Mouse (Mus musculus) spleen, postnatal 10 days (tissue): ENCODE data around the gene Cdkn1c.

ENCODE experiments used
- DNase-seq, 2 experiments: peaks; one replicate each; pipeline ENCODE4 v3.0.0; 2021 to 2022; ENCODE audit warnings: low spot score in 2 of 2

The Cdkn1c gene

DNA sequence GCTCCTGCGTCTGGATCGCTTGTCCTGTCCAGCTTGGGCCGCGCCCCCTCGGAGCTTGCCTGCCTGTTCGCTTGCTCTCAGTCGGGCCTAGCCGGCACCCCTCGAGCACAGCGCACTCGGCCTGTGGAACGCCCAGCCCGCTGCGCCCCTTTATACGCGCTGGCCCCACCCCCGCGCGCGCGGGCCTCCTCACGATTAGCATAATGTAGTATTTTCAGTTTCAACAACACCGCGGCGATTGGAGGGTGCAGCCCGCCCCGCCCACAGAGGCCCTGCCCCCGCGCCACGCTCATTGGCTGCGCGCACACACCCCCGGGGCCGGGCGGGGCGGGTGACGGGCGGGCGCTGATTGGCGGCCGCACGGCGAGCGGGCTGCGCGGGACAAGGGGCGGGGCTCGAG, at the start of gene Cdkn1c:
TSS of gene Cdkn1c (minus strand) at position 177 of the 400 bp plus-strand sequence.
- peak; percentile 58 to 86 for DNase-seq

DNA sequence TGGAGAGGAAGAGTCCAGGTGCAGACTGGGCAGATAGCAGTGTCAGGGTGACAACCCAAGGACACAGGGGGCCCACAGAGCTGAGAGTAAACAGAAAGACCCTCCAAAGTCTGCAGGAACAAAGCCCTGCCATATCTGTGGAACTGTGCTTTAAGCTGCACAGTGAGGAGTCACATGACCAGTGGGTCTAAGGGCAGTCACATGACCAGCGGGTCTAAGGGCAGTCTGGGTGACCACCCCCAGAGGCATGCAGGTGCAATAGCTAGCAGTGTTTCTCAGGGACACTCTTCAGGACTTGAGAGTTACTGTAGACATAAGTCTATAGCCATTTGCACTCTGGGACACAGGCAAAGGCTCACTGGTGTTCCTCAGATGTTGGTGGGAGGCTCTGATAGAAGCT, 48.7 kb upstream of the Cdkn1c start:
- DNase-seq, result no peak

DNA sequence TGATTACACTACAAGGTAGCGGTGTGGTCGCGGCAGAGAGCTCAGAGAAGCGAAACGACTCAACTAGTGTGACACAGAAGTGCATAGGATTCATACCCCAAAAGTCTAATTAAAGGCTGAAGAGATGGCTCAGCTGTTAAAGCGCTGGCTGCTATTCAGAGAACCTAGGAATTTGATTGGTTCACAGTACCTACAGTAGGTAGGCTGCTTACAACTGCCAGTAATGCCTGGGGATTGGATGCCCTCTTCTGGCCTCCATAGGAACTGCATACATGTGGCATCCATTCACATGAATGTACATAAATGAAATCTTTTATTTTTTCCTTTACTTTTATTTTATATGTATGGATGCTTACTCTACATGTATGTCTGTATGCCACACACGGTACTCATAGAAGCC, 45.8 kb upstream of the Cdkn1c start:
- peak; percentile 46 to 76 for DNase-seq

DNA sequence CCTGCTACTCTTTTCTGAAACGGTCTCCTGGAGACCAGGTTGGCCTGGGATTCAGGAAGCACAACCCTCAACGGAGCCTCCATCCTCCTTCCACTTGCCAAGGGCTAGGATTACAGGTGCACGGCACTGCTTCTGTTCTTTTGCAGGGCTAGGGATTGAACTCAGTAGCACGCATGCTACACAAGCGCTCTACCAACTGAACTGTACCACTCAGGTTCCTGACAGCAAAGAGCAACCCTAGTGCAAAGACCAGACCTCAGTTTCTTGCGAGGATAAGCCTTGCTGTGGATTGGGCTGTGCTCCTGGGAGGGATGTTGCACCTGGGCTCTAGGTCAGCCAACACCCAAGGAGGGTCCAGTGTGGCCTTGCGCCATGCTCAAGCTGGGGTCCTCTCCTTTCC, 45.4 kb upstream of the Cdkn1c start:
- no peak for DNase-seq

DNA sequence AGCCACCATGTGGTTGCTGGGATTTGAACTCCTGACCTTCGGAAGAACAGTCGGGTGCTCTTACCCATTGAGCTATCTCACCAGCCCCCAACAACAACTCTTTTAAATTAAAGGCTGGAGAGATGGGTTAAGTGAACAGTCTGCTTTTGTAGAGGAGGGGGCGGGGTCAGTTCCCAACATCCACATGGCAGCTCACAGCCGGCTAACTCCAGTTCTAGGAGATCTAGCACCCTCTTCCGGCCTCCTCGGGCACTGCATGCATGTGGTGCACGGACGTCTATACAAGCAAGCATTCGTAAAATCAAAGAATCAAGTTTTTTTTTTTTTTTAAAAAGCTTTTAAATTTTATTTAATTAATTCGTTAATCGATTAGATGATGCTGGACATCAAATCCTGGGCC, 45.0 kb upstream of the Cdkn1c start:
- peak; percentile 57 to 85 for DNase-seq

DNA sequence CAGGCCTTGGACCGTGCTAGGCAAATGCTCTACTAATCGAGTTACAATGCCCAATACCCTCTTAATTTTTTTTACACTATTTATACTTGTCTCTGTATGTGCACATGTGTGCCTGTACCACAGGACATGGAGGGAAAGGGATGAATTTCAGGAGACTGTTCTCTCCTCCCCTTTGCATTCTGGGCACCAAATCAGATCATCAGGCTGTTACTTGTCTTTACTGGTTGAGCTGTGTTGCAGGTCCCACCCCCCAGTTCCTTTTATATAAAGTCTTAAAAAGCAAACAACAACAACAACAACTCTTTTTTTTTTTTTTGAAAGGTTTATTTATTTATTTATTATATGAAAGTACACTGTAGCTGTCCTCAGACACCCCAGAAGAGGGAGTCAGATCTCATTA, 44.6 kb upstream of the Cdkn1c start:
- DNase-seq, result no peak

DNA sequence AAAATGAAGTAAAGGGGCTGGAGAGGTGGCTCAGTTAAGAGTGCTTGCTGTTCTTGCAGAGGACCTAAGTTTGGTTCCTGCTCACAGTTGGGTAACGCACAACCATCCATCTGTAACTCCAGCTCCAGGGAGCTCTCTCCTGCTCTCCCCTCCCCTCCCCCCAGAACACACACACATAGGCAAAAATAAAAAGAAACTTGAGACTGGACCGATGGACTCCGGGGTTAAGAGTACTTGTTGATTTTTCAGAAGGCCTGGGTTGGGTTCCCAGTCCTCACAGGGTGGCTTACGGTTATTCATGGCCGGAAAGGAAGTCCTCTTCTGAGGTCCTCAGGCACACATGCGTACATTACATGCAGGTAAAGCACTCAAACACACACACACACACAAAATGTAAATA, 43.1 kb upstream of the Cdkn1c start:
- DNase-seq, result no peak

DNA sequence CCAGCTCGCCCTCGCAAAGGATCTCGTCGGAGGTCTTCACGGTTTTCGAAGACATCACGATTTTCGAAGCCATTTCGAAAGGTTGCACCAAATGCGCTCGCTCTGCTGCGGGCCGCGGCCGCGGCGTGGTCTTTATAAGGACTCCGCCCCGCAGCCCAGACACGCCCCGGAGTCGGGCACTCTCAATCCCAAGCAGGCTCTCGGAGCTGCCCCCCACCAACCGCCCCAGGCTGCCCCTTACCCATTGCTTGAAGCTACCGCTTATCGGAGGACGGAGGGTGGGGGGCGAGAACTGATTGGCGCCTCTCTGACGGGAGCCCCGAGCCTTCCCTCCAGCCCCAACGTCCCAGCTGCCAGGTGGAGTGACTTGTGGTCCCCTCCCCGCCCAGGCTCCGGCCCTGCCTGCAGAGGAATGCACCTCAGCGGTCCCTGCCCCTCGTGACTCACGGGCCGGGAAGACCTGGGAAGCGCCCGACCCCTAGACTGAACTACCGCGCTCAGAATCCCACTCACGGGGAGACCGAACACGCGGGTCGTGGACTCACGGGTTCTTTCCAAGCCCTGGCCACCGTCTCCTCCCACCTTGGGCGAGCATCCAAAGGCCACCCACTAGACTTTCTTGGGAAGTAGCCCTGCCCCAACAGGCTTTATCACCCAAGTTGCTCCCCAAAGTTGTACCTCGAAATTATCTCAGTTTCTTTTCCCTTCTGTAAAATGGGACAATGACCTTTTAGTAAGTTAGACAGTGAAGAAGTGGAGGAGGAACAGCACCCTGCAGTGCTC, 41.8 kb upstream of the Cdkn1c start, which contains the start of gene Phlda2:
TSS of gene Phlda2 (minus strand) at position 733 of the 783 bp plus-strand sequence.
- no peak for DNase-seq

DNA sequence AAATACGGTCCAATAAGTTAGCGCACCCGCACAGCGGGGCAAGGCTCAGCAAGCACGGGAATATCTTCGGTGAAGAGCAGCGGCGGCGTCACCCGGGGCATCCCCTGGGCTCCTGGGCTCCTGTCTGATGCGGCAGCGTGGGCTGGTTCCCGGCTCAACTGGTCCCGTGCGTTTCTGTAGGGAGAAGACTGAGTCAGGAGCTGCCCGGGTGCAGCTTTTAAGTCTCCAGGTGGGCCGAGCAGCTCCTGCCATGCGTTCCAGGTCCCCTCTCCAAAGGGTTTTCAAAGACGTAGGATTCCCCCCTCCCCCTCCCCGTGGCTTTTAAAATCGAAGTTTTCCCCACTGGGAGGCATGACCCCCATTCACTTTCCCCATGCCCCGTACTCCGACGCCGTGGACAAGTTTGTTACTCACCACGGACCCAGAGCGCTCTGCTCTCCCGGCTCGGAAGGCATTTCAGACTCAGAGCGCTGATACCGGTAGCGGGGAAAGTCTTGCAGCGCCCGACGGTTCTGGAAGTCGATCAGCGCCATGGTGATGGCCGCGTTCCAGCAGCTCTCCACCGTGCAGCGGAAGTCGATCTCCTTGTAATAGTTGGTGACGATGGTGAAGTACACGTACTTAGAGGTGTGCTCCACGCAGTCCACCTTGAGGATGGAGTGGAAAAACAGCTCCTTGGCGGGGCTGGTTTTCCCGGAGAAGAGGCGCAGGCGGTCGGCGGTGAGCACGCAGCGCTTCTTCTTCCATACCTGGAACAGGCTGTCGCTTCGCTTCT, 41.0 kb upstream of the Cdkn1c start:
- no peak for DNase-seq

DNA sequence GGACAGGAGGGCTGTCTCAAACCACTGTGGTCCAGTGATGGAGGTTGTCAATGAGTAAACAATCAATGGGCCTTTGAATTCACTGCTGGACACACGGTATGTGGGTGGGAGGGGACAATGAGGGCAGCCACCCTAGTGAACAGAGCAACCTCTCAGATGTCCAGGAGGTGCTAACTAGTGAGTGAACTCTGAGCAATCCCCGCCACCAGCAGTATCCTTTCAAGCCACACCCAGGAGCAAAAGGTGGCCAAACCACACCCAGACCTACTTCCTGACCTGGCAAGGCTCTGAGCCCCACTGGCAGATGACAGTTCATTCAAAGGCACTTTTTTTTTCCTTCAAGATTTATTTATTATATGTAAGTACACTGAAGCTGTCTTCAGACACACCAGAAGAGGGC, 40.1 kb upstream of the Cdkn1c start:
- DNase-seq, result no peak

DNA sequence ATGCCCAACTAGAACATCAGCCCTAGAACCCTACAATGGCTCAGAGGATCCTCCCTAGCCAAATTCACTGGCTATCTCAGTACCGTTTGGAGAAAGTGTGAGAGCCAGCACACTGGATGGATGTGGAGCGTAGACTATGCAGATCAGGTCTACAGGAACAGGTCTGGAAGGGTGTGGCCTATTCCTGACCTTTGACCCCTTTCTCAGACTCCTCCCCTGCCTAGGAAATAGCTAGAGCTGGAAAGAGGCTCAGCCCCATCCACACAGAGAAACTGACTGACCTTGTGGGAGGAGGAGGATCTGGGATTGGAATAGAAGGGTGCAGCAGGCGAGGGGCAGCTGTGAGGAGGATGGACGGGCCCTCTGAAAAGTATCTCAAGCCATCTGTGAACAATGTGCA, 37.7 kb upstream of the Cdkn1c start:
- DNase-seq, result no peak

DNA sequence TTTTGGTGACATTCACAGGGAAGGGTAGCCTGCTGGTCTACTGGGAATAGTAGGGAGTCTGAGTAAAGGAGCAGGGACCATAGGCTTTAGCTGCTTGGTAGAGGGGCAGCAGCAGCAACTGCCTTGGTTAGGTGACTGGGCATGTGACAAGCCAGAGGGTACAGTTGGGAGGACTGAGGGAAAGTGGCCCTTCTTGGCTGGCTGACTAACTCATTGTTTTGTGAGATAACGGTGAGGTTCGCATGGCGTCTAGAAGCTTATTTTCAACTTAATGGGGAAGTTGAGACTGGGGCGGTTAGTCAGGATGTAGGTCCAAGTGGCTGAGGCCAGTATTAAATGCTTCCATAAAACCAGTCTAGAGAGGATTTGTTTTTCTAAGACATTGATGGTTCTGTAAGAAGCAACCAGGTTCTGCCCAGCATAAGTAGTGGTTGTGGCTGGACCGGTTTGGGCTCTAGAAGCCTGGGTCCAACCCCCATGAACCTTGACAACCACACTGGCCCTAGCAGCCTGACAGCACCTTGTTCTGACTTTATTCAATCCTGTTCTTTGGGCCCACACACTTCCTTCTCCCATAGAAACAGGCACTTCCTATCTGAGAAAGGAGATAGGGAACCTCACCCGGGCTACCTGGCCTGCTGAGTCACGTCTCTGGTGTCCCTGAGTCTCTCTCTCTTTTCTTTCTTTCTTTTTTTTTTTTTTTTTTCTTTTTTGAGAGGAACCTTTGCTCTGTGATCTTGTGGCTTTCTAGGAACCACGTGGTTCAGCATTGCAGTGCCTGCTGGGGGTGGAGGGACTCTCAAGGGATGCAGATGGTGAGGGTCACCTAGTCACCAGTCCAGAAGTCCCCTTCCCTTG, 34.5 kb upstream of the Cdkn1c start:
- no peak for DNase-seq

DNA sequence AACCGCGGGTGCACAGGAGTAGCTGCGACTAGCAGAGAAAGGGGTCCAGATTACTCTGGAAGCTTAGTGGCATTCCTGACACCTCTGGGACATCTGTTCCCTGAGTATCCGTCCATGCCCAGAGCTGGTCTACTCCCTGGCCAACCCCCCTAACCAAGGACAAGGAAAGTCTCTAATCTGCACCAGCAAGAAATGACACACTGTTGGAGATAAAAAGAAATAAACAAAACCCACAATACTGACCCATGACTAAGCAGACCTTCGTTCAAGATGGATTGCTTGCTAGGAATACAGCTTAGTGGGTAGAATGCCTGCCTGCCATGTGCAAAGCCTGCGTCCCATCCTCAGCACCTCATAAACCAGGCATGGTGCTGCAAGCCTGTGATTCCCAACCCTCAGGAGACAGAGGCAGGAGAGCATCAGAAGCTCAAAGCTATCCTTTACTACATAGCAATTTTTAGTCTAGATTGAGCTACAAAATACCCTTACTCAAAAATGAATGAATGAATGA, 32.8 kb upstream of the Cdkn1c start:
- DNase-seq, result no peak

DNA sequence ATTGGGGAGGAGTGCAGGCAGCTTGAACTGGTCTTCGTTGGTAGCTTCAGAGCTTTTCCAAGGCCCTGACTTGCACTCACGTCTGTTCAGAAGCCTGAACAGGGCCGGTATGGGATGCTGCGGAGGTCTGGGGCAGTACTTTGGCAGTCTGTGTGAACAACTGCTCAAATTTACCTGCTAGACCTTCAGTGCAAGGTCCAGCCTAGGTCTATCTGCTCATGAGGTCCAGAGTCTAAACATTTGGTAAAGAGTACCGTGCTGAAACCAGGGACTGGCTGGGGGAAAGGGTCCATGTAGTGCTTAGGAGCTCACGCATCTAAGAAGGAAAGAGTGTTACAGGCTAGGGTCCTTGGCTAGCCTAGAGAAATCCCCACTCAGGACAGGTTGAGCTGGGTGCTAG, 28.9 kb upstream of the Cdkn1c start:
- DNase-seq, result no peak

DNA sequence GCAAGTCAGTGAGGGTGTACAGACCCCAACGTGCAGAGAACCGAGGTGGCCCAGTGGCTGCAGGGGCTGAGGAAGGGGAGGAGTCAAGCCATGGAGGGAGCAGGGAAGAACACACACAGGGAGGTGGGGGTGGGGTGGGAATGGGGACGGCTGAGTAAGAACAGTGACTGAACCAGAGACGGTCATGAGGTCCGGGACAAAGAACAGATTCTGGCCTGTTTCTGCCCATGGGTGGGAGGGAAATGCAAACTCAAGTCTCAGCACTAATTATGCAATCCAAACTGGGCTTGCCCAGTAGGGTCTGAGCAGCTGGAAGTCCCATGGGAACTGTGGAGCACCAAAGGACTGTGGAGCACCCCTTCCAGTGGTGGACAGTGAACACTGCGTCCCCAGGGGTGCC, 21.7 kb upstream of the Cdkn1c start:
- DNase-seq, result no peak

DNA sequence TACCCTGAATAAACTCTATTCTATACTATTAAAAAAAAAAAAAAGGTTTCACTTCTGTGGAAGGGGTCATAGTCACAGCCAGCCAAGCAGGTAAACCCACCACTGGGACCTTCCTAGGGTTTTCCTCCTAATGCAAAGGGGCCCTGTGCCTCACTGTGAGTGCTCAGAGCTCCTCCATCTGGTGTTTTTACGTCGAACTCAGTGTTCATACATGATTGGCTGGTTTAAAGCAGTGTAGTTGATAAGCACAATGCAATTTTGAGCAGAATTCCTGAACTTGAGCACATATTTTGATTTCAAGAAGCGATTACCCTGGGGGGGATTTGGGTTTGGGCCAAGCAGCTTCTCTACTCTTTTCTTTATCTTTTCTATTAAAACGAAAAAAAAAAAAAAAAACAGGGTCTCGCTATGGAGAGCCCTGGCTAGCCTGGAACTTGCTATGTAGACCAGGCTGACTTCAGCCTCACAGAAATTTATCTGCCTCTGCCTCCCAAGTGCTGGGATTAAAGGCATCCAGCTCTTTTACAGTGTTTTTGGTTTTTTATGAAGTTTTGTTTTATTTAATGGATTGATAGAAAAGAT, 21.0 kb upstream of the Cdkn1c start:
- DNase-seq, result no peak

DNA sequence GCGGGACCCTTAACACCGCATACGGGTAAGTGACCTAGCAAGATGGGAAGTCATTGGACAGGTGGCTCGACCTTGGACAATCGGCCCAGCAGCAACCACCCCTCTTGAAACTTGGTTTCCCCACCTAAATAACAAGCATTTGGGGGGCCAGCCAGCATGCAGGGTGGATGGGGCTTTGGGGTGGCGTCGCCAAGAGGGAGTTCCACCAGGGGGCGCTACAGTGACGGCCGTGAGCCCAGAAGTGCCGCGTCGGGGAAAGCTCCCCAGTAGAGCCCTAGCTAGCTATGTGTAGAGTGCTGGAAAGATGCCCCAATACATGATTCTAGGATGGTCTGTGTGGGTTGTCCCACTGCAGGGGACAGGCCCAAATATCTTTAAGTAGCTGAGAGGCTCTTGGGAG, 19.6 kb upstream of the Cdkn1c start:
- DNase-seq, result peak; percentile 50 to 84

DNA sequence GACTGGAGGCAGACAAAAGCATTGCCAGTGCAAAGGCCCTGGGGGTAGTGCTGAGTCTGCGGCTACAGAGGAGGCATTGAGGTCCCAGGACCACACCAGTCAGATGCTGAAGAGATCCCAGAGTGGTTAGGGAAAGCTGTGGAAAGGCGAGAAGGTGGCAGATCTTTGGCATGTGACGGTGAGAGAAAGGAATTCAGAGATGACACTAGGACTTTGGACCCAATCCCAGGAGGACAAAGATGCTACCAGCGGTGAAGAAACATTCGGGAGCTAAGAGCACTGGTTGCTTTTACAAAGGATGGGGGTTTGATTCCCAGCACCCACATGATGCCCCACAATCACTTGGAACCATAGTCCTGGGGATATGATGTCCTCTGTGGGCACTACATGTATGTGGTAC, 16.9 kb upstream of the Cdkn1c start:
- DNase-seq, result no peak

DNA sequence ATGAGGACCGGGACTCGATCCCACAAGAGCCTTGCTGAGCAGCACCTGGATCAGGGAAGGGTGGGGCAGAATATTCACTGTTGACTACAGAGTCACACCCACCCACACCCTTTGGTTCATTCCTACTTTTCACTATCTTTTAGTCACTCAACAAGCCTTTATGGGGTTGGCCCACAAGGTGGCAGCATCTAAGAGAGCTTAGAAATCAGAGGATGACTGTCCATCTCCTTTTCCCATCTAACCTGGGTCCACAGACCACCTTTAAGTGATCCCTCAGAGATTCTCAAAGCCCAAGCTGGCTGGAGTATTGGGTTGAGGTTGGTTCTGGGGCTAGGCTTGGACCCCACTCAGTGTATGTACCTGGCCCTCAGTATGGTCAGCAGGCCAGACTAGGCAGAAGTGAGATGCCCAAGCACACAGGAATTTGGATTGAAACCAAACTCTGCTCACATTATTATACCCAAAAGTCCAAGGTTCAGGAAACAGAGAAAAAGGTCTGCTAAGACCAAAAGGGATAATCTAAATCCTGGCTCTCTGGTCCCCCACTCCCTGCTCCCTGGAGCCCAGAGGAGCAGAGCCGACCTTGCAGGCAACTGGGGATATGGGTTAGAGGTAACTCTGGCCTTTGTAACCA, 16.0 kb upstream of the Cdkn1c start:
- no peak for DNase-seq

DNA sequence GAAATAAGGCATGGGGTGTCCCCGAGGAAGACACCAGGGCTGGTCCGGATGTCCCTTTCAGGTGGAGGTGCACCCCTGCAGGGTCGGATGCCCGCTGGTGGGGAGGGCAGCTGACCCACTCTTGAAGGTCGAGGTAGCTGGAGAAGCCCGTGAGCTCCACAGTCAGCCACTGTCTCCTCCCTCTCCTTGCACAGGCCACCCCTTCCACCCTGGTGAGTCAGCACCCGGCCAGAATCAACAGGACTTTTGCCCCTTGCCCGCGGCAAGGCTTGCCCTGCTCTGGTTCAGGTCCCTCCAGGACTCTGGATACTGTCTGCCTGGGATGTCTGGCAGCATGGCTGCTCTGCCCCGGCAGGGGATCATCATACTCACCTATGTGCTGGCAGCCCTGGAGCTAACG, 15.0 kb upstream of the Cdkn1c start:
- no peak for DNase-seq

DNA sequence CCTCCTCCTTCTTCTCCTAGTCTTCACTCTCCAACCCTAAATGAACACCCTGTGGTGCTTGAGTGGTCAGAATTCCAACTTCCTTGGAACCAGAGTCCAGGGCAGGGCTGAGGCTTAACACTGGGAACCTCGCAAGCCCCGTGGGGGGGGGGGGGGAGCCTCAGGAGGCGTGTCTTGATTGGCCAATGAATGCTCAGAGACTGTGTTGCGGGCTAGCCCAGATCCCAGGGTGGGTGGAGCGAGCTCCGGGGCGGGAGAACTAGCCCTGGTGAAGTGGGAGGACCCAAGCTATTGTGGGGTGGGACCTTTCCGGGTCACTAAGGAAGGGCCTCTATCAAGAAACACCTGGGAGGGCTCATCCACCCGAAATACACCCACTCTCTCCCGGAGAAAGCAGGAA, 14.0 kb upstream of the Cdkn1c start:
- DNase-seq, result no peak
